Mouse (Mus musculus): ENCODE data around the gene Nphs2. TPM values are rescaled to one million over a fixed set of nuclear protein-coding genes. Genes with fewer than 3 reads are reported as not detected.

Gene Nphs2
- 0.18 TPM for polyA plus RNA-seq (2015; fragmentation: Illumina TruSeq; extraction: RNeasy Lipid Tissue Mini Kit (QIAGEN cat#74804); ENCODE audit: low read depth, low replicate concordance)

GRCm38 (mm10) chr1:156310630-156311029, at the start of gene Nphs2:
Gene Nphs2 (plus strand): TSS chr1:156310727.

DNA sequence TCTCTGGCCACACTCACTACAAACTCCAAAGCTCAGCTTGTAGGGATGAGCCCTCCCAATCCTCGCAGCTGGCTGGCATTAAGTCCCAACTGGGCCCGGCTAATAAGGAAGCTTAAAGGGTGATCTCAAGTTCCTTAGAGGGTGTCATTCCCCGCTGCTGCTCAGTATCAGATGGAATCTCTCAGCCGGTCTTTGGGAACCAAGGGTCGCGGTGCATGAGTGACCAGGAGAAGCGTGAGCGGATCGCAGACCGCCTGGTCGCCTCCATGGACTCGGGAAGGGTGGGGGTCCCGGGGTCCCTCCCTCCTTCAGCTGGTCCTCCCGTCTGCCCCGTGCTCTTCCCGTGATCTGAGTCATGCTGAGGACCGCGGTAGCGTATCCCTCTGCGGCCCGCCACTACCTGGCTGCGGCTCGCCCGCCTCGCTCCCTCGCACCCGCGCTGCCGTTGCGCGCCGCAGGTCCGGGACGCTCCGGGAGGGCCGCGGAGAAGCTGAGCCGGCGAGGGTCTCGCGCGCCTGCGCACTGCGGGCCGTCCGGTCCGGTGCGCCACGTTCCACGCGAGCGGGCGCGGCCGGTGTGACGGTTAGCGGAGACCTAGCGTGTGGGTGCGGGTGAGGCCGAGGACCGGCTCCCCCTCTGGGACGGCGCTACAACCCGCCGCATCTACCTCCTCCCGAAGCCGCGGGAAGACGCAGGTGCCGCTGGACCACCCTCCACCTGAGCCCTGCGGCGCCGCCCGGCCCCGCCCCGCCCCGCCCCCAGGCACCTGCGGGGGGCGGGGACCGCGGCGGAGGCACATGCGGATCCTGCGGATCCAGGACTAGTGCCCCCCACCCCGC, 7.4 kb upstream of the Nphs2 start, which contains the start of gene Tdrd5:
Tdrd5 (minus strand) TSS at position 754 of the 839 bp plus-strand sequence.

DNA sequence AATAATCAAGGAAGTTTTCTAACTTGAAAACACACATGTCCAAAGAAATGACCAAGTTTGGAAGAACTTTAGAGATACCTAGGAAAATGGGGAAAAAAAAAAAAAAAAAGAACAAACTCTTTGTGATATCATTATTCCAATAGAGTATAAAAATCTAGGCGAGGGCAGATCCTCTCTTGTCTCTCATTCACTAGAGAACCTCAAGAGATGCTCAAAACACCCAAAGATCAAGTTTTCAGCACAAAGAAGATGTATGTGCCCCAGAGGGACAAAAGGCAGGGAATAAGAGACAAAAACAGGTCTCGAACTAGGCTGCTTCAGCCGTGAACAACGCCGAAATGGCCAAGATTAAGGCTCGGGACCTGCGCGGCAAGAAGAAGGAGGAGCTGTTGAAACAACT, 55.2 kb downstream of the Nphs2 start, which contains the start of gene Gm2000:
Gm2000 (plus strand) TSS at position 301 of the 400 bp plus-strand sequence.

Other genes starting within 250 kb of the Nphs2 start
- 6.4 TPM for gene Fam163a, start 105.7 kb upstream of the Nphs2 start, polyA plus RNA-seq (2015; fragmentation: Illumina TruSeq; extraction: RNeasy Lipid Tissue Mini Kit (QIAGEN cat#74804); ENCODE audit: low read depth, low replicate concordance)
- gene Tdrd5, start 7.1 kb upstream of the Nphs2 start, polyA plus RNA-seq (2015; fragmentation: Illumina TruSeq; extraction: RNeasy Lipid Tissue Mini Kit (QIAGEN cat#74804); ENCODE audit: low read depth, low replicate concordance), result 1.8 TPM
- gene Gm2000, start 55.3 kb downstream of the Nphs2 start, polyA plus RNA-seq (2015; fragmentation: Illumina TruSeq; extraction: RNeasy Lipid Tissue Mini Kit (QIAGEN cat#74804); ENCODE audit: low read depth, low replicate concordance), result 259 TPM
- gene Axdnd1, start 110.4 kb downstream of the Nphs2 start, polyA plus RNA-seq (2015; fragmentation: Illumina TruSeq; extraction: RNeasy Lipid Tissue Mini Kit (QIAGEN cat#74804); ENCODE audit: low read depth, low replicate concordance), result 0.16 TPM
- gene Soat1, start 163.6 kb downstream of the Nphs2 start, polyA plus RNA-seq (2015; fragmentation: Illumina TruSeq; extraction: RNeasy Lipid Tissue Mini Kit (QIAGEN cat#74804); ENCODE audit: low read depth, low replicate concordance), result 17.6 TPM
- 4.9 TPM for gene Gm10031, start 213.3 kb downstream of the Nphs2 start, polyA plus RNA-seq (2015; fragmentation: Illumina TruSeq; extraction: RNeasy Lipid Tissue Mini Kit (QIAGEN cat#74804); ENCODE audit: low read depth, low replicate concordance)
- 18.9 TPM for gene Abl2, start 248.1 kb downstream of the Nphs2 start, polyA plus RNA-seq (2015; fragmentation: Illumina TruSeq; extraction: RNeasy Lipid Tissue Mini Kit (QIAGEN cat#74804); ENCODE audit: low read depth, low replicate concordance)

Measured in brain, adult 10 weeks (tissue).